Mouse (Mus musculus) gastrocnemius, adult 2 months (tissue): Measurements from ENCODE around the gene Rsbn1l. TPM values are rescaled to one million over a fixed set of nuclear protein-coding genes. Genes with fewer than 3 reads are reported as not detected.
A peak's percentile ranks its signal among the peaks of the same experiment; 100 is the strongest.
"Not testable (repeated sequence)": the region's sequence is repeated elsewhere in the genome, so short reads cannot be mapped to it uniquely, and the experiment has no call there.

Experiments used
- DNase-seq: peaks from one replicate; pipeline ENCODE4 v3.0.0; 2022
- H3K27ac ChIP-seq: fragments of 200-600 bp; 2 replicates; pipeline ENCODE4 v1.8.1; 2022; ENCODE audit warnings: mild to moderate bottlenecking
- H3K4me3 ChIP-seq: fragments of 200-600 bp; 2 replicates; pipeline ENCODE4 v1.8.1; 2022; ENCODE audit warnings: mild to moderate bottlenecking, moderate library complexity
- CTCF ChIP-seq: fragments of 200-600 bp; IDR thresholded peaks from 2 replicates; pipeline ENCODE4 v1.8.1; 2022; ENCODE audit warnings: antibody characterized with exemption, mild to moderate bottlenecking, moderate library complexity
- intact Hi-C: fragments of 180-260 bp; cut with DNase I; formaldehyde crosslinking; loops from one replicate; pipeline ENCODE4 v1.15.1; 2025
- total RNA-seq, 2 experiments: library from RNA; stranded (reverse); gene quantifications; 2 replicates each; pipeline ENCODE4 v1.2.3; 2021

The Rsbn1l gene
- total RNA-seq, 2 experiments from 2014 or later: 9.2 to 9.9 TPM

GRCm38 (mm10) chr5:20944961-20945748 lies 11.0 kb downstream of the Rsbn1l start:
- TF ChIP-seq CTCF: no peak
- H3K27ac ChIP-seq: peak overlapping the region; percentile 56
- peak overlapping the region; percentile 26 for H3K4me3 ChIP-seq
- DNase-seq: no peak
- intact Hi-C loops: no loop called here

- intact Hi-C loops, DNase-seq, H3K27ac ChIP-seq, H3K4me3 ChIP-seq: not testable (repeated sequence)
Measured at GRCm38 (mm10) chr5:20943791-20944190, 12.4 kb downstream of the Rsbn1l start.

DNA sequence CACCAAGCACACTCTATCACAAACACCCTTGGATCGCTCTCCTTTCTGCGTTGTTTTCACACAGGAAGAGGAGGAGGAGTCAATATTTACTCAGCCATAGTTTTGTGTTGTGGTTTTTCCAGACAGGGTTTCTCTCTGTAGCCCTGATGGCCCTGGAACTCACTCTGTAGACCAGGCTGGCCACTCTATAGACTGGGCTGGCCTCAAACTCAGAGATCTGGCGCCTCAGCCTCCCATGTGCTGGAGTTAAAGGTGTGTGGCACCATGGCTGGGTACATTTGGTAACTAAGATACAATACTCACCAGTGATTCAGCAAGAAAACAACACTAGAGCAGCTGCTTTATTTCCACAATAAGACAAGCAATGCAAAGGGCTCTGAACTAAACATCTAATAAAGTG lies 13.7 kb downstream of the Rsbn1l start:
- no peak for TF ChIP-seq CTCF
- no peak overlapping the region for H3K4me3 ChIP-seq
- DNase-seq: no peak
- H3K27ac ChIP-seq: 0 out of 2 replicates have a peak overlapping the region, but pooled peaks have one; percentile 21
- intact Hi-C loops: no loop called here

DNA sequence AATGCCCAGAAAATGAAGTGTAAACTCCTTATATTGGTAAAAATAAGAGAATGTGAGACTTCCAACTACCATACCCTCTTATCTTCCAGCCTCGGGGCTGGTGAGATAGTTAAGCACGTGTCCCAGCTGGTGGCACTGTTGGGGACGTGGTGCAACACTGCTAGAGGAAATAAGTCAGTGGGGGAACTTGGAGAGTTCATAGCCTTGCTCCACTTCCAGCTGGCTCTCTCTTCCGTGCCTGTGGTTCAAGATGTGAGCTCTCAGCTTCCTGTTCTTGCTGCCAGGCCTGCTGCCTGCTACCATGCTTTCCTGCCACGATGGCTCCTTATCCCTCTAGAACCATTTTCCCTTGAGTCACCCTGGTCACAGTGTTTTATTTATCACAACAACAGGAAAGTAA lies 15.0 kb downstream of the Rsbn1l start:
- intact Hi-C loops: no loop called here
- H3K4me3 ChIP-seq: no peak overlapping the region
- H3K27ac ChIP-seq: peak overlapping the region; percentile 48
- TF ChIP-seq CTCF: no peak
- DNase-seq: peak; percentile 67

DNA sequence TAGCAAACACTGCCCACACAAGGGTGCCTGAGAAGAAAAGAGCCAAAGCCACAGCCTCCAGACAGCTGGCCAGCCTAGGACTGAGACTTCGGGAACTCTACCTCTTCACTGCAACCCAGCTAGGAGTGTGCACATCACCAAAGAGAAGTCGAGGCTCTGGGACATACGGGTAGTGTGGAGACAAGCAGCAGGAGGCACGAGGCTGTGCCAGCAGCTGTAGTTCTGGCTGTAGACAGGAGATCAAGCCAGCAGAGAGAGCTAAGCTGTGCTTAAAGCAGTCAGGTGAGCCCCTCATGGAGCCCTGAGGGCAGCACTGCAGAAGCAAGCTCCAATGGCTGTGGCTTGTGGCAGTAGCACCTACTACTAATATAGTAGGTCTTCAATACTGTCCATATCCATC lies 15.5 kb downstream of the Rsbn1l start:
- DNase-seq: no peak
- peak overlapping the region; percentile 48 for H3K27ac ChIP-seq
- intact Hi-C loops: no loop called here
- no peak overlapping the region for H3K4me3 ChIP-seq
- no peak for TF ChIP-seq CTCF

- intact Hi-C loops: no loop called here
- peak overlapping the region; percentile 48 for H3K27ac ChIP-seq
- DNase-seq: no peak
Measured at GRCm38 (mm10) chr5:20940040-20940571, 16.1 kb downstream of the Rsbn1l start.

DNA sequence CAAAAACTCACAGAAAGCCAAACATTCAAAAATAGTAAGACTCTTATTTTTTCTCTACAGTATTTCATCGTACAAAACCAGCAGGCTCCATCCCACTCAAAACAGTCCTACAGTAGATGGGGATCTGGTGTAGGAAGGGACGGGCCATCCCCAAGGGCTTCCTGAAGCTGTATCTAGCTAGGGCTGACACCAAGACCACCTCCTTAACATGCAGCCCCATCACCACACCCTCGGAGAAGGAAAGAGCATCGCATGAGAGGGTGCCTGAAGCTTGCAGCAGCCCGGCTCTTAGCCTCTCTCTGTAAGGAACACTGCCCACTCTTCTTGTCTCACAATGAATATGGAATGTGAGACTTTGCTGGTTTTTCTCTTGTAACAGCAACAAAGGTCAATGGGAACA lies 17.7 kb downstream of the Rsbn1l start:
- Histone ChIP-seq H3K4me3 (no peak overlapping the region), H3K27ac (peak overlapping the region; percentile 49; the same call in 1 of the 2 replicates)
- intact Hi-C loops: no loop called here
- no peak for TF ChIP-seq CTCF
- DNase-seq: no peak

More at GRCm38 (mm10) chr5:20940040-20940571, 16.1 kb downstream of the Rsbn1l start:
- no peak overlapping the region for H3K4me3 ChIP-seq
- TF ChIP-seq CTCF: no peak

DNA sequence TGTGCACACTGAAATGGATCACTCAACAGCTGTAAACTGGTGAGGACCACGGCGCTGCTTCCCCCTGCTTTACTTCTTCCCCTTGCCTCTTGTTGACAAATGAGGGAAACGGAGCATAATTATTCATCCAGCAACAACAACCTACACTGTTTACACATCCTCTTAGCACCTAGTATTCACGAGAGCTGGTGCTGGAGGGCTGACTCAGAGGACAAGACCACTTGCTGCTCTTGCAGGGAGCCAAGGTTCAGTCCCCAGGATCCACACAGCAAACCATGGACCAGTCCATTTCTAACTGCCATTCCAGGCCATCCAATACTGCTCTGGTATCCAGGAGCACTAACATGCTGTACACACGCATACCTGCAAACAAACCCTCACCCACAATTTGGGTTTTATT lies 20.3 kb downstream of the Rsbn1l start:
- intact Hi-C loops: no loop called here
- peak overlapping the region; percentile 49 for H3K27ac ChIP-seq
- no peak overlapping the region for H3K4me3 ChIP-seq
- no peak for DNase-seq
- no peak for TF ChIP-seq CTCF

DNA sequence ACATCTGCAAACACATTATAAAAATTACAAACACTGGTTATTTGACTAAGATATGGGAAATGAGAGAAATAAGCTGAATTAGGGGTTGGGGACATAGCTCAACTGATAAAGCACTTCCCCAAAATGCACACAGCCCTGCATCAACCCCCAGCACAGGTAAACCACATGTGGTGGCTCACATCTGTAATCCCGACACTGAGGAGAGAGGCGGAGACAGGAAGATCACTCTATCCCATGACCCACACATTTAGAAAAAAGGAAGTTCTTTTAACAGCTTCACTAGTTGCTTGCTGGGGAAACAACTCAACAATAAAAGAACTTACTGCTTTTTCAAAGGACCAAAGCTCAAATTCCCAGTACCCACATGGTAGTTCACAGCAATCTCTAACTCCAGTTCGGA lies 23.6 kb downstream of the Rsbn1l start:
- TF ChIP-seq CTCF: no peak
- Histone ChIP-seq H3K27ac (no peak overlapping the region), H3K4me3 (no peak overlapping the region)
- intact Hi-C loops: no loop called here
- DNase-seq: no peak

DNA sequence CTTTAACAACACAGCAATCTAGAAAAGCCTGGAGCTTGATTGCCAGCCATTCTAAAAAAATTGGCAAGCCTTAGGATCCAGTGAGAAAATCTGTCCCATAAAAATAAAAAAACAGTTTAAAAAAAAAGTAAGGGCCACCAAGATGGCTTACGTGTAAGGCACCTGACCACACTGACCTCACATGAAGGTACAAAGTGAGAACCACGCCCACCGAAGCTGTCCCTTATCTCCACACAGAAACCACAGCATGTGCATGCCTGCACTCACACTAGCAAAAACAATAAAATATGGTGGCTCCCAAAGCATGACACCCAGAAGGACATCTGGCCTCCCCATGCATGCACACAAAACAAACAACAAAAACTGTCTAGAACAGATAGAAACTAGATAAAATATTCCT lies 24.9 kb downstream of the Rsbn1l start:
- Histone ChIP-seq H3K27ac (peak overlapping the region; percentile 83; the same call in 1 of the 2 replicates), H3K4me3 (no peak overlapping the region)
- intact Hi-C loops: no loop called here
- no peak for DNase-seq
- TF ChIP-seq CTCF: no peak

- no peak for TF ChIP-seq CTCF
- intact Hi-C loops: no loop called here
- H3K27ac ChIP-seq: peak overlapping the region; percentile 83
- peak overlapping the region; percentile 4; the same call in 1 of the 2 replicates for H3K4me3 ChIP-seq
- DNase-seq: no peak
Measured at GRCm38 (mm10) chr5:20930430-20930829, 25.8 kb downstream of the Rsbn1l start.

GRCm38 (mm10) chr5:20929669-20930151 lies 26.5 kb downstream of the Rsbn1l start:
- no peak for TF ChIP-seq CTCF
- intact Hi-C loops: no loop called here
- no peak for DNase-seq
- Histone ChIP-seq H3K27ac (peak overlapping the region; percentile 83), H3K4me3 (no peak overlapping the region)

GRCm38 (mm10) chr5:20925451-20925850 lies 30.7 kb downstream of the Rsbn1l start:
- H3K27ac ChIP-seq: no peak overlapping the region
- DNase-seq: no peak
- no peak overlapping the region for H3K4me3 ChIP-seq
- intact Hi-C loops: no loop called here
- no peak for TF ChIP-seq CTCF
